12 mouse cellular contexts compared by ENCODE assay signal in the genomic region with DNA sequence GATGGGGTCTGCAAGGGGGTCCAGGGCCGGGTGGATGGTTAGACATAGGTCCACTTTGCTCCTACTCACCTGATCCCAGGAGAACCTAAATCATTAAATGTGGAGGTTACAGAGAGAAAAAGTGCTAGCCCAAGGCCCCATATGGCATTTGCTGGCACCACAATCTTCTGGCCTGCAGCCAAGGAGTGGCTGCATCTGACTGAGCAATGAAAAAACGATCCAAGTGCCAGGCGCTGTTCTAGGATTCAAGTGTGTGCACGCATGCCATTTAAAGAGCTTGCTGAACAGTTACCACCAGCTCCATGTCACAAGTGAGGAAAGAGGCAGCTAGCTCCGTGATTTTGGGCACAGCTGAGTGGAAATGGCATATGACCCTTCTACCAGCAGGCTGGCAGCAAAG. TPM values are rescaled to one million over a fixed set of nuclear protein-coding genes. Genes with fewer than 3 reads are reported as not detected.
DNase-seq lines count a peak whose midpoint lies in the region; ATAC-seq and TF ChIP-seq lines count a peak whose summit lies in the region.
"Had no signal": no experiment of that assay in that cellular context is flagged by ENCODE, and none has a peak within 500 bp of the region (broad histone marks: within the 10 kb centered on the region; RNA-seq: fewer than 3 reads in every experiment).

No protein-coding gene starts in this region.

- H3K9me3 ChIP-seq in heart, embryonic 10.5 days: no peaks in the 10 kb centered on the region
- H3K9me3 ChIP-seq: embryonic facial prominence, embryonic 15.5 days had no signal

- no peak overlapping the region for H3K4me3 ChIP-seq in heart, embryonic 10.5 days
- H3K4me3 ChIP-seq: embryonic facial prominence, embryonic 15.5 days had no signal

- H3K27ac ChIP-seq in heart, embryonic 10.5 days: no peak overlapping the region
- H3K27ac ChIP-seq: embryonic facial prominence, embryonic 15.5 days had no signal

- ATAC-seq in Patski: peak; percentile 29

- peaks cover 66% of the 10 kb centered on the region for H3K27me3 ChIP-seq in heart, embryonic 10.5 days (ENCODE audit: insufficient read depth, poor library complexity, severe bottlenecking)
- no peaks in the 10 kb centered on the region for H3K27me3 ChIP-seq in Patski

- TF ChIP-seq CTCF in Patski (IDR thresholded peaks at IDR 0.05): no peak

- intact Hi-C loops in heart, postnatal 14 days (cut with DNase I): loop anchor here (5.0 to 10.0 kb wide), 2 partner anchors 37 to 545 kb away; no protein-coding TSS in a partner anchor

- H3K4me1 ChIP-seq in heart, embryonic 10.5 days: peaks cover 12% of the 10 kb centered on the region

- no peaks in the 10 kb centered on the region for H3K36me3 ChIP-seq in heart, embryonic 10.5 days
- H3K36me3 ChIP-seq: embryonic facial prominence, embryonic 15.5 days had no signal

- peak; percentile 32 to 52 for DNase-seq in heart, postnatal 14 days
- no peak for DNase-seq in heart, embryonic 10.5 days (ENCODE audit: low spot score)
- no peak for DNase-seq in Patski (ENCODE audit: low read depth, low spot score)
- DNase-seq in cerebellum, adult 8-10 months: peak; percentile 97
- DNase-seq in layer of hippocampus, adult 11-12 months (ENCODE audit: low spot score): peak; percentile 85
- peak; percentile 37 for DNase-seq in ovary, postnatal 14 days (ENCODE audit: low spot score)
- DNase-seq in urinary bladder, postnatal 10 days (ENCODE audit: low spot score): no peak
- DNase-seq in thymus, postnatal 0 days (ENCODE audit: low spot score): no peak

- CTCF ChIA-PET in Patski (lab: Charles Lee): interaction anchor here (1.0 to 2.8 kb wide), 6 partner anchors 11 to 105 kb away, joined by 3 to 7 read pairs (median 4); no protein-coding TSS in a partner anchor

- in situ Hi-C loops in Patski (cut with MboI; ENCODE audit: low pct_unique_long_range_greater_than_20kb): no loop called here

- WGBS in heart, embryonic 10.5 days: 82% methylated on average over 5 of the region's 5 CpGs

- POLR2A ChIA-PET in Patski (lab: Charles Lee): no interaction called here

RNA-seq across cellular contexts. Expression of a gene that starts 23.8 kb away (rescaled TPM):
- total RNA-seq in heart, postnatal 14 days (2021): not detected
- not detected in 2 replicates for polyA plus RNA-seq in heart, embryonic 10.5 days (2016; fragmentation: Nextera tagmentation; extraction: Ambion mirVana)
- polyA plus RNA-seq in Patski (2021): 0.33 TPM
- 0.10 TPM in 2 replicates for polyA plus RNA-seq in thymus, postnatal 0 days (2015; fragmentation: Nextera tagmentation; extraction: Ambion mirVana)
- total RNA-seq: ES-E14; neutrophil, adult 5-6 weeks had no signal
- polyA plus RNA-seq: embryonic facial prominence, embryonic 15.5 days; limb, embryonic 11.5 days had no signal

RNA-seq across cellular contexts. Expression of a gene that starts 51.9 kb away (rescaled TPM):
- total RNA-seq in heart, postnatal 14 days (2021): 1 to 10 TPM; 5.5 to 6.2 TPM
- polyA plus RNA-seq in heart, embryonic 10.5 days (2016; fragmentation: Nextera tagmentation; extraction: Ambion mirVana): 1.3 and 1.8 TPM in 2 replicates
- polyA plus RNA-seq in Patski (2021): 0.31 TPM
- polyA plus RNA-seq in thymus, postnatal 0 days (2015; fragmentation: Nextera tagmentation; extraction: Ambion mirVana): 0.40 and 0.44 TPM in 2 replicates
- total RNA-seq: neutrophil, adult 5-6 weeks had no signal

Comparison
In these comparisons a context has a peak if more than half of its experiments do, and no peak if none do; other contexts are left out.
1. DNase-seq: peak in heart, postnatal 14 days (2 of 2), cerebellum, adult 8-10 months (single experiment), layer of hippocampus, adult 11-12 months (single experiment) and ovary, postnatal 14 days (single experiment); none in heart, embryonic 10.5 days (single experiment), Patski (single experiment), urinary bladder, postnatal 10 days (single experiment) and thymus, postnatal 0 days (single experiment).